Mouse (Mus musculus) limb, embryonic 11.5 days (tissue): ENCODE results near the gene Nanos3. TPM values are rescaled to one million over a fixed set of nuclear protein-coding genes. Genes with fewer than 3 reads are reported as not detected.

Source experiments
- ATAC-seq: fragments of 200-750 bp; cut with Nextera tagmentation; 2 replicates; pipeline ENCODE4 v1.8.0; 2017; ENCODE audit warnings: low read depth; ENCODE audit not compliant: insufficient number of reproducible peaks, low FRiP score, low TSS enrichment
- DNase-seq: peaks from one replicate; pipeline ENCODE4 v3.0.0-alpha.2; 2015; ENCODE audit warnings: low spot score
- H3K27ac ChIP-seq: fragments of 300-500 bp; sonication (generic); replicated peaks from 2 replicates; pipeline ENCODE4 v1.5.1; 2014; ENCODE audit warnings: low read depth, mild to moderate bottlenecking, low read length
- H3K27me3 ChIP-seq: fragments of 300-500 bp; sonication (generic); 2 replicates; pipeline ENCODE4 v1.6.1; 2014; ENCODE audit warnings: mild to moderate bottlenecking, low read length, mixed read lengths; ENCODE audit not compliant: control insufficient read depth, insufficient read depth
- H3K36me3 ChIP-seq: fragments of 300-500 bp; sonication (generic); 2 replicates; pipeline ENCODE4 v1.6.1; 2014; ENCODE audit warnings: mild to moderate bottlenecking, low read length, moderate library complexity, mixed read lengths; ENCODE audit not compliant: control insufficient read depth, insufficient read depth
- H3K4me1 ChIP-seq: fragments of 300-500 bp; sonication (generic); 2 replicates; pipeline ENCODE4 v1.6.1; 2014; ENCODE audit warnings: low read length, mixed read lengths; ENCODE audit not compliant: control insufficient read depth, insufficient read depth
- H3K4me2 ChIP-seq: fragments of 300-500 bp; sonication (generic); 2 replicates; pipeline ENCODE4 v1.6.1; 2014; ENCODE audit warnings: low read depth, mild to moderate bottlenecking, moderate library complexity; ENCODE audit not compliant: severe bottlenecking
- H3K4me3 ChIP-seq: fragments of 300-500 bp; sonication (generic); 2 replicates; pipeline ENCODE4 v1.5.1; 2014; ENCODE audit warnings: low read depth, low read length
- H3K9ac ChIP-seq: fragments of 300-500 bp; sonication (generic); 2 replicates; pipeline ENCODE4 v1.6.1; 2014; ENCODE audit warnings: mild to moderate bottlenecking, low read length
- H3K9me3 ChIP-seq: fragments of 300-500 bp; sonication (generic); 2 replicates; pipeline ENCODE4 v1.6.1; 2016; ENCODE audit warnings: low read length; ENCODE audit not compliant: control insufficient read depth
- WGBS: fragments of 180-500 bp; shearing (Covaris S2); extraction: QIAGEN DNeasy Blood & Tissue Kit; methylation state at CpG from one replicate; pipeline ENCODE4 v1.1.7; 2014; 5-methylcytosine and 5-hydroxymethylcytosine counted together
- polyA plus RNA-seq: library from polyadenylated mRNA; unstranded; fragments of >200 nt; fragmentation: Nextera tagmentation; extraction: Ambion mirVana; gene quantifications from 2 replicates; pipeline ENCODE4 v1.2.1, GENCODE M21; 2014

Nanos3 gene
- polyA plus RNA-seq, 1 experiment from 2014 or later: 4.9 TPM

GRCm38 (mm10) chr8:84192555-84192954 lies 7.5 kb upstream of the Nanos3 start:
- DNase-seq (peak; percentile 83), ATAC-seq (no peak)
- H3K9ac ChIP-seq: 0 out of 2 replicates have a peak overlapping the region, but pooled peaks have one; percentile 9
- H3K27ac ChIP-seq: peak overlapping the region; percentile 47
- no peaks in the 10 kb centered on the region for H3K9me3 ChIP-seq
- H3K27me3 ChIP-seq: no peaks in the 10 kb centered on the region
- H3K4me3 ChIP-seq: peak overlapping the region; percentile 1; the same call in 1 of the 2 replicates
- no peaks in the 10 kb centered on the region for H3K36me3 ChIP-seq
- H3K4me2 ChIP-seq: peak overlapping the region; percentile 38
- WGBS: 5% methylated on average over 33 of the region's 33 CpGs
- H3K4me1 ChIP-seq: peaks cover 14% of the 10 kb centered on the region

DNA sequence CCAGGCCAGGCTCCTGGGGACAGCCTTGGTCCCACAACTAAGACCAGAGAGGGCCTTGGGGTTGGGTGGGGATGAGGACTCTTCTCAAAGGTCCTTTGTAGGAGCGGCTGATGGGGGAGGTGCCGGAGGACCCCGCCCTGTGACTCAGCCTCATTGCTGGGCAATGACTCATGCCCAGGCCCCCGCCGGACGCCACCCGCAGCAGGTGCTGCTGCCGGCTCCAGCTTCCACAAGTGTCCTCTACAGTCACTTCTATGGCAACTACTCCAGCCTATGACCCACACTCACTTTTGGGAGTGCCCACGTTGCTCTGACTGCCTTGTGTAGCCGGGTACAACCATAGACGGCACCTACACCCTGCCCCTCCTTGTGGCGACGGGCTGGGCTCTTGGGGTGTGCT lies 7.0 kb upstream of the Nanos3 start:
- peak overlapping the region; percentile 38; the same call in 1 of the 2 replicates for H3K4me2 ChIP-seq
- no peaks in the 10 kb centered on the region for H3K9me3 ChIP-seq
- no peak for ATAC-seq
- DNase-seq: peak; percentile 36
- 0 out of 2 replicates have a peak overlapping the region, but pooled peaks have one; percentile 9 for H3K9ac ChIP-seq
- peak overlapping the region; percentile 5; the same call in 1 of the 2 replicates for H3K4me3 ChIP-seq
- H3K4me1 ChIP-seq: peaks cover 14% of the 10 kb centered on the region
- no peaks in the 10 kb centered on the region for H3K36me3 ChIP-seq
- WGBS: 38% methylated on average over 13 of the region's 13 CpGs
- H3K27me3 ChIP-seq: no peaks in the 10 kb centered on the region
- peak overlapping the region; percentile 47 for H3K27ac ChIP-seq

- ATAC-seq: no peak
- no peak overlapping the region for H3K27ac ChIP-seq
- no peaks in the 10 kb centered on the region for H3K36me3 ChIP-seq
- H3K27me3 ChIP-seq: no peaks in the 10 kb centered on the region
- DNase-seq: no peak
- 91% methylated on average over 7 of the region's 7 CpGs for WGBS
- H3K9ac ChIP-seq: no peak overlapping the region
- H3K9me3 ChIP-seq: no peaks in the 10 kb centered on the region
- peaks cover 14% of the 10 kb centered on the region for H3K4me1 ChIP-seq
- no peak overlapping the region for H3K4me3 ChIP-seq
- no peak overlapping the region for H3K4me2 ChIP-seq
Observed at GRCm38 (mm10) chr8:84190191-84190867, 5.3 kb upstream of the Nanos3 start.

GRCm38 (mm10) chr8:84189603-84190002 lies 4.6 kb upstream of the Nanos3 start:
- Histone ChIP-seq H3K36me3 (no peaks in the 10 kb centered on the region), H3K4me1 (peaks cover 15% of the 10 kb centered on the region), H3K4me2 (no peak overlapping the region), H3K27ac (no peak overlapping the region), H3K9ac (no peak overlapping the region), H3K27me3 (no peaks in the 10 kb centered on the region), H3K4me3 (no peak overlapping the region), H3K9me3 (no peaks in the 10 kb centered on the region)
- ATAC-seq: no peak
- no peak for DNase-seq
- WGBS: 54% methylated on average over 4 of the region's 4 CpGs

- no peak overlapping the region for H3K27ac ChIP-seq
- no peak overlapping the region for H3K9ac ChIP-seq
- 87% methylated on average over 10 of the region's 10 CpGs for WGBS
- H3K36me3 ChIP-seq: no peaks in the 10 kb centered on the region
- H3K4me1 ChIP-seq: peaks cover 20% of the 10 kb centered on the region
- H3K4me3 ChIP-seq: no peak overlapping the region
- DNase-seq (no peak), ATAC-seq (no peak)
- no peaks in the 10 kb centered on the region for H3K9me3 ChIP-seq
- no peaks in the 10 kb centered on the region for H3K27me3 ChIP-seq
- H3K4me2 ChIP-seq: no peak overlapping the region
Observed at GRCm38 (mm10) chr8:84188671-84189070, 3.7 kb upstream of the Nanos3 start.

- WGBS: 4% methylated on average over 21 of the region's 21 CpGs
- Histone ChIP-seq H3K36me3 (no peaks in the 10 kb centered on the region), H3K9ac (peak overlapping the region; percentile 44), H3K4me3 (peak overlapping the region; percentile 22), H3K27me3 (no peaks in the 10 kb centered on the region), H3K4me2 (peak overlapping the region; percentile 76), H3K4me1 (peaks cover 16% of the 10 kb centered on the region), H3K9me3 (no peaks in the 10 kb centered on the region), H3K27ac (no peak overlapping the region)
- ATAC-seq: no peak
- DNase-seq: peak; percentile 85
Observed at GRCm38 (mm10) chr8:84187065-84187755, 2.2 kb upstream of the Nanos3 start.

- no peaks in the 10 kb centered on the region for H3K9me3 ChIP-seq
- under 1% methylated on average over 12 of the region's 12 CpGs for WGBS
- peaks cover 14% of the 10 kb centered on the region for H3K4me1 ChIP-seq
- DNase-seq (peak; percentile 84), ATAC-seq (no peak)
- peak overlapping the region; percentile 22 for H3K4me3 ChIP-seq
- no peak overlapping the region for H3K27ac ChIP-seq
- H3K27me3 ChIP-seq: no peaks in the 10 kb centered on the region
- peak overlapping the region; percentile 44; the same call in 1 of the 2 replicates for H3K9ac ChIP-seq
- peak overlapping the region; percentile 76 for H3K4me2 ChIP-seq
- no peaks in the 10 kb centered on the region; the same call in 1 of the 2 replicates for H3K36me3 ChIP-seq
Observed at GRCm38 (mm10) chr8:84186547-84186946, 1.5 kb upstream of the Nanos3 start.

- H3K27me3 ChIP-seq: no peaks in the 10 kb centered on the region
- DNase-seq: no peak
- 19% methylated on average over 21 of the region's 21 CpGs for WGBS
- no peaks in the 10 kb centered on the region; the same call in 1 of the 2 replicates for H3K36me3 ChIP-seq
- H3K4me3 ChIP-seq: peak overlapping the region; percentile 83
- no peak for ATAC-seq
- H3K4me1 ChIP-seq: peaks cover 34% of the 10 kb centered on the region
- peak overlapping the region; percentile 59 for H3K4me2 ChIP-seq
- no peaks in the 10 kb centered on the region for H3K9me3 ChIP-seq
- peak overlapping the region; percentile 93 for H3K27ac ChIP-seq
- peak overlapping the region; percentile 99 for H3K9ac ChIP-seq
Observed at GRCm38 (mm10) chr8:84184085-84185043, 653 bp downstream of the Nanos3 start.
